Mouse (Mus musculus) gastrocnemius, adult 2 months (tissue): ENCODE results near the gene Rps27. TPM values are rescaled to one million over a fixed set of nuclear protein-coding genes. Genes with fewer than 3 reads are reported as not detected.

ENCODE experiments used
- DNase-seq: peaks from one replicate; pipeline ENCODE4 v3.0.0; 2022
- H3K27ac ChIP-seq: fragments of 200-600 bp; 2 replicates; pipeline ENCODE4 v1.8.1; 2022; ENCODE audit warnings: mild to moderate bottlenecking
- H3K4me3 ChIP-seq: fragments of 200-600 bp; 2 replicates; pipeline ENCODE4 v1.8.1; 2022; ENCODE audit warnings: mild to moderate bottlenecking, moderate library complexity
- CTCF ChIP-seq: fragments of 200-600 bp; IDR thresholded peaks from 2 replicates; pipeline ENCODE4 v1.8.1; 2022; ENCODE audit warnings: antibody characterized with exemption, mild to moderate bottlenecking, moderate library complexity
- intact Hi-C: fragments of 180-260 bp; cut with DNase I; formaldehyde crosslinking; loops from one replicate; pipeline ENCODE4 v1.15.1; 2025
- total RNA-seq, 2 experiments: library from RNA; stranded (reverse); gene quantifications; 2 replicates each; pipeline ENCODE4 v1.2.3; 2021

Gene Rps27
- total RNA-seq, 2 experiments from 2014 or later: 1,000 to 1,257 TPM

GRCm38 (mm10) chr3:90197548-90197947 lies 15.9 kb downstream of the Rps27 start:
- H3K27ac ChIP-seq: no peak overlapping the region
- DNase-seq: no peak
- TF ChIP-seq CTCF: no peak
- no peak overlapping the region for H3K4me3 ChIP-seq
- intact Hi-C loops: no loop called here

- intact Hi-C loops: no loop called here
- Histone ChIP-seq H3K27ac (no peak overlapping the region), H3K4me3 (no peak overlapping the region)
- DNase-seq: no peak
- no peak for TF ChIP-seq CTCF
These were observed 17.8 kb downstream of the Rps27 start for GRCm38 (mm10) chr3:90195644-90196043.

GRCm38 (mm10) chr3:90194759-90195158 lies 18.7 kb downstream of the Rps27 start:
- Histone ChIP-seq H3K27ac (no peak overlapping the region), H3K4me3 (no peak overlapping the region)
- no peak for DNase-seq
- intact Hi-C loops: no loop called here
- no peak for TF ChIP-seq CTCF

GRCm38 (mm10) chr3:90190859-90191510 lies 22.5 kb downstream of the Rps27 start:
- intact Hi-C loops: no loop called here
- no peak for DNase-seq
- no peak overlapping the region for H3K4me3 ChIP-seq
- H3K27ac ChIP-seq: no peak overlapping the region
- no peak for TF ChIP-seq CTCF

- no peak for TF ChIP-seq CTCF
- no peak for DNase-seq
- intact Hi-C loops: no loop called here
- Histone ChIP-seq H3K27ac (no peak overlapping the region), H3K4me3 (no peak overlapping the region)
These were observed 29.9 kb downstream of the Rps27 start for GRCm38 (mm10) chr3:90183581-90183980.

GRCm38 (mm10) chr3:90179566-90179965 lies 33.9 kb downstream of the Rps27 start:
- no peak for TF ChIP-seq CTCF
- no peak overlapping the region for H3K4me3 ChIP-seq
- intact Hi-C loops: no loop called here
- H3K27ac ChIP-seq: no peak overlapping the region
- DNase-seq: no peak

Other genes with a start within 250 kb of the Rps27 start
- 10 to 100 TPM; 52.2 to 57.7 TPM for gene Hax1, start 214.9 kb downstream of the Rps27 start, total RNA-seq
- 10 to 100 TPM; 82.0 to 93.3 TPM for gene 4933434E20Rik, start 162.0 kb downstream of the Rps27 start, total RNA-seq
- gene Ubap2l, start 161.0 kb downstream of the Rps27 start, total RNA-seq: 100 to 1,000 TPM in 1 of 2 experiments, 10 to 100 TPM in 1; 94.5 to 104 TPM
- 1,000 to 10,000 TPM in 1 of 2 experiments, 100 to 1,000 TPM in 1; 428 to 1,099 TPM for gene Tpm3, start 141.0 kb downstream of the Rps27 start, total RNA-seq
- gene Nup210l, start 109.5 kb downstream of the Rps27 start, total RNA-seq: under 1 TPM; 0.05 to 0.11 TPM
- 1 to 10 TPM; 5.3 to 5.5 TPM for gene Rab13, start within 50 bp of the Rps27 start, total RNA-seq
- gene Jtb, start 17.9 kb upstream of the Rps27 start, total RNA-seq: 10 to 100 TPM; 64.8 to 68.8 TPM
- not detected for gene Creb3l4, start 29.9 kb upstream of the Rps27 start, total RNA-seq
- 10 to 100 TPM; 41.6 to 50.6 TPM for gene Slc39a1, start 34.5 kb upstream of the Rps27 start, total RNA-seq
- 10 to 100 TPM; 16.8 to 17.3 TPM for gene Crtc2, start 40.5 kb upstream of the Rps27 start, total RNA-seq
- gene Dennd4b, start 51.5 kb upstream of the Rps27 start, total RNA-seq: 10 to 100 TPM; 82.2 to 84.2 TPM
- gene Gatad2b, start 79.5 kb upstream of the Rps27 start, total RNA-seq: 10 to 100 TPM; 50.2 to 53.9 TPM
- 1 to 10 TPM in 1 of 2 experiments, under 1 TPM in 1; 0.97 to 1.3 TPM for gene Slc27a3, start 176.3 kb upstream of the Rps27 start, total RNA-seq
- 10 to 100 TPM; 14.0 to 17.2 TPM for gene Ints3, start 220.0 kb upstream of the Rps27 start, total RNA-seq